Mouse (Mus musculus): ENCODE measurements around the gene Itpr1.

Gene Itpr1

GRCm38 (mm10) chr6:108379041-108379440, 166.1 kb downstream of the Itpr1 start:
- in situ Hi-C loops (cut with MboI; ENCODE audit: low sequenced_read_pairs): no loop called here

GRCm38 (mm10) chr6:108380209-108380608, 167.3 kb downstream of the Itpr1 start:
- in situ Hi-C loops (cut with MboI; ENCODE audit: low sequenced_read_pairs): no loop called here

GRCm38 (mm10) chr6:108390624-108391324, 177.9 kb downstream of the Itpr1 start:
- in situ Hi-C loops (cut with MboI; ENCODE audit: low sequenced_read_pairs): no loop called here

GRCm38 (mm10) chr6:108393131-108393530, 180.2 kb downstream of the Itpr1 start:
- in situ Hi-C loops (cut with MboI; ENCODE audit: low sequenced_read_pairs): no loop called here

GRCm38 (mm10) chr6:108397956-108398355, 185.1 kb downstream of the Itpr1 start:
- in situ Hi-C loops (cut with MboI; ENCODE audit: low sequenced_read_pairs): no loop called here

- in situ Hi-C loops (cut with MboI; ENCODE audit: low sequenced_read_pairs): loop anchor here (10.0 kb wide), 1 partner anchor 307 kb away; no protein-coding TSS in a partner anchor
Observed at GRCm38 (mm10) chr6:108401412-108401955, 188.6 kb downstream of the Itpr1 start.

GRCm38 (mm10) chr6:108404736-108405135, 191.8 kb downstream of the Itpr1 start:
- in situ Hi-C loops (cut with MboI; ENCODE audit: low sequenced_read_pairs): loop anchor here (10.0 kb wide), 1 partner anchor 310 kb away; no protein-coding TSS in a partner anchor

GRCm38 (mm10) chr6:108408053-108408452, 195.2 kb downstream of the Itpr1 start:
- in situ Hi-C loops (cut with MboI; ENCODE audit: low sequenced_read_pairs): loop anchor here (10.0 kb wide), 1 partner anchor 313 kb away; no protein-coding TSS in a partner anchor

GRCm38 (mm10) chr6:108408726-108409125, 195.8 kb downstream of the Itpr1 start:
- in situ Hi-C loops (cut with MboI; ENCODE audit: low sequenced_read_pairs): loop anchor here (10.0 kb wide), 1 partner anchor 314 kb away; no protein-coding TSS in a partner anchor

- in situ Hi-C loops (cut with MboI; ENCODE audit: low sequenced_read_pairs): loop anchor here (10.0 kb wide), 1 partner anchor 324 kb away; no protein-coding TSS in a partner anchor
Observed at GRCm38 (mm10) chr6:108410771-108411170, 197.9 kb downstream of the Itpr1 start.

- in situ Hi-C loops (cut with MboI; ENCODE audit: low sequenced_read_pairs): loop anchor here (10.0 kb wide), 1 partner anchor 324 kb away; no protein-coding TSS in a partner anchor
Observed at GRCm38 (mm10) chr6:108411201-108411600, 198.3 kb downstream of the Itpr1 start.

- in situ Hi-C loops (cut with MboI; ENCODE audit: low sequenced_read_pairs): loop anchor here (10.0 kb wide), 1 partner anchor 322 kb away; no protein-coding TSS in a partner anchor
Observed at GRCm38 (mm10) chr6:108413006-108413405, 200.1 kb downstream of the Itpr1 start.

- in situ Hi-C loops (cut with MboI; ENCODE audit: low sequenced_read_pairs): loop anchor here (10.0 kb wide), 1 partner anchor 321 kb away; no protein-coding TSS in a partner anchor
Observed at GRCm38 (mm10) chr6:108413593-108413992, 200.7 kb downstream of the Itpr1 start.

GRCm38 (mm10) chr6:108415847-108416246, 203.0 kb downstream of the Itpr1 start:
- in situ Hi-C loops (cut with MboI; ENCODE audit: low sequenced_read_pairs): loop anchor here (10.0 kb wide), 1 partner anchor 319 kb away; no protein-coding TSS in a partner anchor

GRCm38 (mm10) chr6:108417508-108417907, 204.6 kb downstream of the Itpr1 start:
- in situ Hi-C loops (cut with MboI; ENCODE audit: low sequenced_read_pairs): loop anchor here (10.0 kb wide), 1 partner anchor 317 kb away; no protein-coding TSS in a partner anchor

- in situ Hi-C loops (cut with MboI; ENCODE audit: low sequenced_read_pairs): loop anchor here (10.0 kb wide), 1 partner anchor 317 kb away; no protein-coding TSS in a partner anchor
Observed at GRCm38 (mm10) chr6:108418218-108418617, 205.3 kb downstream of the Itpr1 start.

- in situ Hi-C loops (cut with MboI; ENCODE audit: low sequenced_read_pairs): no loop called here
Observed at GRCm38 (mm10) chr6:108424749-108425584, 212.1 kb downstream of the Itpr1 start.

GRCm38 (mm10) chr6:108426789-108427188, 213.9 kb downstream of the Itpr1 start:
- in situ Hi-C loops (cut with MboI; ENCODE audit: low sequenced_read_pairs): no loop called here

GRCm38 (mm10) chr6:108428383-108428782, 215.5 kb downstream of the Itpr1 start:
- in situ Hi-C loops (cut with MboI; ENCODE audit: low sequenced_read_pairs): no loop called here

- in situ Hi-C loops (cut with MboI; ENCODE audit: low sequenced_read_pairs): no loop called here
Observed at GRCm38 (mm10) chr6:108429950-108430349, 217.1 kb downstream of the Itpr1 start.

- in situ Hi-C loops (cut with MboI; ENCODE audit: low sequenced_read_pairs): no loop called here
Observed at GRCm38 (mm10) chr6:108431193-108431592, 218.3 kb downstream of the Itpr1 start.

All from CH12F3 (cell line).